In genomic region chr9:55311560-55311959, GRCm38 (mm10) we compare ENCODE assay signal across 8 mouse cellular contexts. TPM values are rescaled to one million over a fixed set of nuclear protein-coding genes. Genes with fewer than 3 reads are reported as not detected.
DNase-seq lines count a peak whose midpoint lies in the region; ATAC-seq lines count a peak whose summit lies in the region.

No protein-coding gene starts in this region.

- H3K27ac ChIP-seq in intestine, embryonic 16.5 days (ENCODE audit: low read length): no peak overlapping the region

- ATAC-seq in intestine, embryonic 16.5 days: peak; percentile 66; the same call in 1 of the 2 replicates
- no peak for ATAC-seq in inflammation-experienced regulatory T-cells, adult 6 months

- no peaks in the 10 kb centered on the region for H3K27me3 ChIP-seq in intestine, embryonic 16.5 days (replicated peaks; ENCODE audit: control insufficient read depth, insufficient read depth, low read length)

- intact Hi-C loops in left cerebral cortex, postnatal 25 days (cut with DNase I): loop anchor here (2.0 to 5.0 kb wide), 3 partner anchors 79 to 287 kb away; no protein-coding TSS in a partner anchor

- WGBS in intestine, embryonic 16.5 days: 6% methylated on average over 5 of the region's 5 CpGs

- no peaks in the 10 kb centered on the region for H3K4me1 ChIP-seq in intestine, embryonic 16.5 days (ENCODE audit: control insufficient read depth, insufficient read depth, low read length)

- peak; percentile 76 for DNase-seq in adrenal gland, adult 2 months
- peak; percentile 41 to 72 for DNase-seq in cerebellum, postnatal 4 days (ENCODE audit: low spot score in 2 of 2)
- peak; percentile 55 for DNase-seq in gastrocnemius, postnatal 10 days
- DNase-seq in left cerebral cortex, postnatal 25 days (ENCODE audit: low spot score in 2 of 2): peak; percentile 73 to 87
- peak; percentile 86 for DNase-seq in mesoderm, embryonic 11.5 days (ENCODE audit: low read depth, low spot score)
- DNase-seq in right cerebral cortex, postnatal 4 days: peak; percentile 65

- H3K4me2 ChIP-seq in intestine, embryonic 16.5 days (ENCODE audit: low read depth, low read length): no peak overlapping the region

- no peaks in the 10 kb centered on the region for H3K36me3 ChIP-seq in intestine, embryonic 16.5 days (ENCODE audit: control insufficient read depth, insufficient read depth, low read length)

- H3K9me3 ChIP-seq in intestine, embryonic 16.5 days (ENCODE audit: control insufficient read depth, low read length): no peaks in the 10 kb centered on the region

- no peak overlapping the region for H3K9ac ChIP-seq in intestine, embryonic 16.5 days (ENCODE audit: low read depth, low read length)

- H3K4me3 ChIP-seq in intestine, embryonic 16.5 days (ENCODE audit: low read length): no peak overlapping the region

RNA-seq across cellular contexts. Expression of gene Nrg4, which starts 15.1 kb away (rescaled TPM):
- total RNA-seq in adrenal gland, adult 2 months (2021): 10 to 100 TPM; 27.8 to 44.6 TPM
- polyA plus RNA-seq in adrenal gland, adult 2 months (2012; rRNA removed): 12.4 and 18.8 TPM in 2 replicates
- under 1 TPM; 0.31 to 0.52 TPM for total RNA-seq in gastrocnemius, postnatal 10 days (2021)
- polyA plus RNA-seq in intestine, embryonic 16.5 days (2015; fragmentation: Nextera tagmentation; extraction: Ambion mirVana): 0.88 and 1.2 TPM in 2 replicates
- total RNA-seq in left cerebral cortex, postnatal 25 days (2021): under 1 TPM; 0.37 to 0.46 TPM
- polyA plus RNA-seq in inflammation-experienced regulatory T-cells, adult 6 months (2017; shearing (Covaris generic)): 1 to 10 TPM; 2.8 to 6.7 (median 4.7) TPM

RNA-seq across cellular contexts. Expression of gene Tmem266, which starts 15.2 kb away (rescaled TPM):
- total RNA-seq in adrenal gland, adult 2 months (2021): 1 to 10 TPM in 1 of 2 experiments, under 1 TPM in 1; 0.69 to 1.0 TPM
- 1.5 and 1.6 TPM in 2 replicates for polyA plus RNA-seq in adrenal gland, adult 2 months (2012; rRNA removed)
- total RNA-seq in gastrocnemius, postnatal 10 days (2021): under 1 TPM; 0.35 to 0.36 TPM
- 0.71 and 0.93 TPM in 2 replicates for polyA plus RNA-seq in intestine, embryonic 16.5 days (2015; fragmentation: Nextera tagmentation; extraction: Ambion mirVana)
- total RNA-seq in left cerebral cortex, postnatal 25 days (2021): 10 to 100 TPM in 1 of 2 experiments, 1 to 10 TPM in 1; 8.4 to 10.4 TPM
- not detected for polyA plus RNA-seq in inflammation-experienced regulatory T-cells, adult 6 months (2017; shearing (Covaris generic))

Comparison
In these comparisons a context has a peak if more than half of its experiments do, and no peak if none do; other contexts are left out.
1. RNA of gene Nrg4, which starts 15.1 kb away (total RNA-seq): 27.8 to 44.6 TPM in adrenal gland, adult 2 months; 0.31 to 0.52 TPM in gastrocnemius, postnatal 10 days and 0.37 to 0.46 TPM in left cerebral cortex, postnatal 25 days; every median in the first group is over 10 times any median in the second.
2. RNA of gene Tmem266, which starts 15.2 kb away (total RNA-seq): 8.4 to 10.4 TPM in left cerebral cortex, postnatal 25 days; 0.69 to 1.0 TPM in adrenal gland, adult 2 months and 0.35 to 0.36 TPM in gastrocnemius, postnatal 10 days; every median in the first group is over 4 times any median in the second.
3. Peak in every context shown above with its lines, with median percentiles within 50 percentile points of each other: DNase-seq.